Mouse (Mus musculus) small intestine, adult 2 months (tissue): ENCODE results near the gene Eif3c. TPM values are rescaled to one million over a fixed set of nuclear protein-coding genes. Genes with fewer than 3 reads are reported as not detected.

Source experiments
- H3K27ac ChIP-seq: fragments of 200-500 bp; 2 replicates; pipeline ENCODE4 v1.5.1; 2012; ENCODE audit warnings: low read depth, low read length, control low read depth, inconsistent platforms; ENCODE audit not compliant: insufficient read depth
- H3K27me3 ChIP-seq: fragments of 200-500 bp; 2 replicates; pipeline ENCODE4 v1.6.1; 2012; ENCODE audit warnings: mild to moderate bottlenecking, moderate library complexity, low read length, inconsistent platforms; ENCODE audit not compliant: control insufficient read depth, insufficient read depth
- H3K36me3 ChIP-seq: fragments of 200-500 bp; 2 replicates; pipeline ENCODE4 v1.6.1; 2012; ENCODE audit warnings: mild to moderate bottlenecking, low read length, control low read depth, inconsistent platforms; ENCODE audit not compliant: control insufficient read depth, insufficient read depth
- H3K4me1 ChIP-seq: fragments of 200-500 bp; 2 replicates; pipeline ENCODE4 v1.6.1; 2012; ENCODE audit warnings: low read length, inconsistent platforms, mixed read lengths; ENCODE audit not compliant: control insufficient read depth, insufficient read depth, insufficient read length
- H3K4me3 ChIP-seq: fragments of 200-500 bp; 2 replicates; pipeline ENCODE4 v1.5.1; 2012; ENCODE audit warnings: low read depth, mild to moderate bottlenecking, control low read depth, inconsistent platforms, low read length, moderate library complexity
- CTCF ChIP-seq: fragments of 200-500 bp; IDR thresholded peaks from 2 replicates; pipeline ENCODE4 v1.5.1; 2012; ENCODE audit warnings: low read depth, mild to moderate bottlenecking, control low read depth, inconsistent platforms, low read length, moderate library complexity, mixed read lengths; ENCODE audit not compliant: insufficient replicate concordance, insufficient read length; ENCODE audit errors: extremely low read depth
- POLR2A ChIP-seq: fragments of 200-500 bp; IDR thresholded peaks from 2 replicates; pipeline ENCODE4 v1.6.1; 2012; ENCODE audit warnings: low read depth, mild to moderate bottlenecking, control low read depth, inconsistent platforms, low read length, moderate library complexity
- WGBS: fragments of 180-500 bp; shearing (Covaris S2); methylation state at CpG from one replicate; pipeline ENCODE4 v1.1.7; 2018; 5-methylcytosine and 5-hydroxymethylcytosine counted together
- polyA plus RNA-seq: library from polyadenylated mRNA; depleted of rRNA; stranded (reverse); fragments of >200 nt; gene quantifications from 2 replicates; pipeline ENCODE4 v1.2.3, GENCODE M21; 2012; rRNA removed

Eif3c gene
- polyA plus RNA-seq, 1 experiment, result 79.1 TPM

GRCm38 (mm10) chr7:126496475-126496874, 69.7 kb downstream of the Eif3c start:
- Histone ChIP-seq H3K27ac (no peak overlapping the region), H3K4me3 (no peak overlapping the region), H3K4me1 (no peaks in the 10 kb centered on the region), H3K36me3 (peaks cover 92% of the 10 kb centered on the region), H3K27me3 (no peaks in the 10 kb centered on the region)
- TF ChIP-seq POLR2A (no peak), CTCF (no peak)
- 93% methylated on average over 5 of the region's 5 CpGs for WGBS

Other genes with a start within 250 kb of the Eif3c start
- gene Lat, start 196.8 kb downstream of the Eif3c start, polyA plus RNA-seq, result 10.7 and 23.5 TPM in 2 replicates
- gene Spns1, start 189.0 kb downstream of the Eif3c start, polyA plus RNA-seq, result 91.7 and 149 TPM in 2 replicates
- gene Nfatc2ip, start 169.7 kb downstream of the Eif3c start, polyA plus RNA-seq, result 2.0 and 5.2 TPM in 2 replicates
- 3.9 and 8.0 TPM in 2 replicates for gene Cd19, start 151.5 kb downstream of the Eif3c start, polyA plus RNA-seq
- gene Rabep2, start 137.7 kb downstream of the Eif3c start, polyA plus RNA-seq, result 9.9 and 20.3 TPM in 2 replicates
- gene Atp2a1, start 103.3 kb downstream of the Eif3c start, polyA plus RNA-seq, result 0.08 and 0.23 TPM in 2 replicates
- 30.5 and 54.4 TPM in 2 replicates for gene Sh2b1, start 91.0 kb downstream of the Eif3c start, polyA plus RNA-seq
- 83.1 and 121 TPM in 2 replicates for gene Tufm, start 79.0 kb downstream of the Eif3c start, polyA plus RNA-seq
- gene Atxn2l, start 63.0 kb downstream of the Eif3c start, polyA plus RNA-seq, result 143 and 301 TPM in 2 replicates
- gene Apobr, start 18.5 kb upstream of the Eif3c start, polyA plus RNA-seq, result 2.3 TPM in 2 replicates
- gene Cln3, start 19.4 kb upstream of the Eif3c start, polyA plus RNA-seq, result 24.9 and 55.7 TPM in 2 replicates
- gene Il27, start 28.5 kb upstream of the Eif3c start, polyA plus RNA-seq, result 0.15 and 0.51 TPM in 2 replicates
- gene Nupr1, start 64.5 kb upstream of the Eif3c start, polyA plus RNA-seq, result 32.5 and 97.9 TPM in 2 replicates
- gene Sgf29, start 82.9 kb upstream of the Eif3c start, polyA plus RNA-seq, result 16.7 and 23.9 TPM in 2 replicates
- 5.0 and 7.4 TPM in 2 replicates for gene Sult1a1, start 110.0 kb upstream of the Eif3c start, polyA plus RNA-seq
- 35.8 and 40.6 TPM in 2 replicates for gene Bola2, start 129.0 kb upstream of the Eif3c start, polyA plus RNA-seq
- gene Slx1b, start 129.4 kb upstream of the Eif3c start, polyA plus RNA-seq, result 7.9 and 16.0 TPM in 2 replicates
- gene Coro1a, start 141.4 kb upstream of the Eif3c start, polyA plus RNA-seq, result 114 and 157 TPM in 2 replicates
- gene Mapk3, start 193.2 kb upstream of the Eif3c start, polyA plus RNA-seq, result 208 and 472 TPM in 2 replicates
- 5.0 and 24.4 TPM in 2 replicates for gene Gdpd3, start 199.9 kb upstream of the Eif3c start, polyA plus RNA-seq
- gene Ypel3, start 210.5 kb upstream of the Eif3c start, polyA plus RNA-seq, result 153 and 244 TPM in 2 replicates
- 1.4 and 2.4 TPM in 2 replicates for gene Tbx6, start 215.1 kb upstream of the Eif3c start, polyA plus RNA-seq
- 101 and 199 TPM in 2 replicates for gene Ppp4c, start 226.1 kb upstream of the Eif3c start, polyA plus RNA-seq
- gene Fam57b, start 231.3 kb upstream of the Eif3c start, polyA plus RNA-seq, result 2.2 and 4.1 TPM in 2 replicates